Mouse (Mus musculus) thymus, adult 2 months (tissue): ENCODE measurements at regions not wholly inside any gene's neighbourhood (a gene's known extent, or its start where the extent isn't known, plus 50 kb on each side); places are given as distances from the start of the nearest gene placed in this dataset.

Experiments
- DNase-seq: peaks from one replicate; pipeline ENCODE4 v3.0.0; 2021
- H3K27ac ChIP-seq: fragments of 200-500 bp; 2 replicates; pipeline ENCODE4 v1.5.1; 2012; ENCODE audit warnings: low read length, control low read depth; ENCODE audit not compliant: control insufficient read depth, insufficient read depth
- H3K27me3 ChIP-seq: fragments of 200-500 bp; 2 replicates; pipeline ENCODE4 v1.6.1; 2012; ENCODE audit warnings: mild to moderate bottlenecking, low read length, moderate library complexity, mixed read lengths; ENCODE audit not compliant: control insufficient read depth, insufficient read depth
- H3K36me3 ChIP-seq: fragments of 200-500 bp; 2 replicates; pipeline ENCODE4 v1.6.1; 2012; ENCODE audit warnings: mild to moderate bottlenecking, low read length, moderate library complexity; ENCODE audit not compliant: control insufficient read depth, insufficient read depth
- H3K4me1 ChIP-seq: fragments of 200-500 bp; replicated peaks from 2 replicates; pipeline ENCODE4 v1.6.1; 2012; ENCODE audit warnings: low read length; ENCODE audit not compliant: control insufficient read depth, insufficient read depth
- H3K4me3 ChIP-seq: fragments of 200-500 bp; 2 replicates; pipeline ENCODE4 v1.5.1; 2012; ENCODE audit warnings: mild to moderate bottlenecking, low read length, control low read depth, moderate library complexity; ENCODE audit not compliant: control insufficient read depth, insufficient read depth
- CTCF ChIP-seq: fragments of 200-500 bp; IDR thresholded peaks from 2 replicates; pipeline ENCODE4 v1.5.1; 2012; ENCODE audit warnings: mild to moderate bottlenecking, control low read depth, low read length, moderate library complexity, borderline replicate concordance; ENCODE audit not compliant: control insufficient read depth, poor library complexity, insufficient read depth; ENCODE audit errors: extremely low read depth
- POLR2A ChIP-seq: fragments of 200-500 bp; IDR thresholded peaks from 2 replicates; pipeline ENCODE4 v1.6.1; 2012; ENCODE audit warnings: mild to moderate bottlenecking, low read length, control low read depth, moderate library complexity; ENCODE audit not compliant: control insufficient read depth, poor library complexity, insufficient read depth; ENCODE audit errors: extremely low read depth
- whole genome bisulfite sequencing: fragments of 180-500 bp; shearing (Covaris S2); methylation state at CpG from one replicate; pipeline ENCODE4 v1.1.7; 2018; 5-methylcytosine and 5-hydroxymethylcytosine counted together

DNA sequence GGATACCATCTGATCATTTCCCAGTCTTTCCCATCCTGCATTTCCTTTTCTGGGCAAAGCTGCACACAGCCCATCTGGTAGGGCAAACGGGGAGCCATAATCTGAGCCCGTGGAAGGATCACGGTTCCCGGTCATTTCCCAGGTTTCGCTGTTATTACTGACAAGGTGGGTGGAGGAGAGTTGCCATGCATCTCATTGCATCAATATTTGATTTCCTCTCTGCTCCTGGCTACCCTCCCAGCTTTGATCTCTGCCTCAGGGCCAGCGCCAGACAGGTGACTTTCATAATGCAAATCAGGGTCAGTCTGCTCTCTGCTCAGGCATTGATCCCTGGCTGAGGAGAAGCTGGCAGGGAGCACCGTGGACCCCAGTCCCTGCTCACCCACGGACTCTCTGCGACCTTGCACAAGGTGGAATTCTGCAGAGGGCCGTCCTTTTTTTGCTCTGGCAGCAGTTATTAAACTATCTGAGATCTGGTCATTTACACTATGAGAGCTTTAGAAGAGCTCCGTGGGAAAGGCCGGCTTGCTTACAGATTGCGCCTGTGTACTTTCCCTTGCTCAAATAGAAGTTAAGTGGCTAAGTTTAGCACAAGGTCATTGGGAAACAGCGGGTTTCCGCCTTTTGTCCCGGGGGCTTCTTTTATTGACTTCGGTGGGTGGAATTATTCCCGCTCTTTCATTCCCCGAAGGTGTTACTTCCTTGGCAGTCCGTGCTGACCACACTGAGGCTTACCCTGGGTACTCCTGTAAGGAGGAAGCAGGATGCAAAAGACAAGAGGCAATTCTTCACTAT, 114.1 kb upstream of the Slit3 start:
- 24% methylated on average over 20 of the region's 20 CpGs for WGBS
- Histone ChIP-seq H3K4me3 (no peak overlapping the region), H3K4me1 (no peaks in the 10 kb centered on the region), H3K27me3 (no peaks in the 10 kb centered on the region), H3K27ac (no peak overlapping the region), H3K36me3 (no peaks in the 10 kb centered on the region)
- TF ChIP-seq CTCF (no peak), POLR2A (no peak)
- DNase-seq, result no peak

DNA sequence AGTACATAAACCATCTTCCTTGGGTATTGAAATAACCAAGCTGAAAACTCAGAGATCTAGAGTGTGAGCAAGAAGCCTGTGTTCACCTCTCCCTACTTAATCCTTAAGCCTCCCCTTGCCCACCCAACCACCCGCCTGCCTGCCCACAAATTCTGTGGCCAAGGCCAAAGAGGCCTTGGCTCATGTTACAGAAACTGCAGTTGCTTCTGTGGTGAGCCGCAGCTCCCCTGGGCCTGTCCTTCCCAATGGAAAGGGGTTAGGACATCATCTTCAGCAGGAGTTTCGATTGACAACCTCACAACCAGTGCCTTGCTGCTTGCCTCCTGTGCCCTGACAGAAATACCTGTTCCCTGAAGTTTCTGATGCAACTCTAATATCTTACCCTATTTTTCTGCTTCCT, 115.9 kb upstream of the Slit3 start:
- Histone ChIP-seq H3K27ac (no peak overlapping the region), H3K27me3 (no peaks in the 10 kb centered on the region), H3K4me1 (no peaks in the 10 kb centered on the region), H3K4me3 (no peak overlapping the region), H3K36me3 (no peaks in the 10 kb centered on the region)
- TF ChIP-seq POLR2A, result no peak
- no peak for TF ChIP-seq CTCF
- no peak for DNase-seq
- WGBS, result 74% methylated on average over 3 of the region's 3 CpGs

DNA sequence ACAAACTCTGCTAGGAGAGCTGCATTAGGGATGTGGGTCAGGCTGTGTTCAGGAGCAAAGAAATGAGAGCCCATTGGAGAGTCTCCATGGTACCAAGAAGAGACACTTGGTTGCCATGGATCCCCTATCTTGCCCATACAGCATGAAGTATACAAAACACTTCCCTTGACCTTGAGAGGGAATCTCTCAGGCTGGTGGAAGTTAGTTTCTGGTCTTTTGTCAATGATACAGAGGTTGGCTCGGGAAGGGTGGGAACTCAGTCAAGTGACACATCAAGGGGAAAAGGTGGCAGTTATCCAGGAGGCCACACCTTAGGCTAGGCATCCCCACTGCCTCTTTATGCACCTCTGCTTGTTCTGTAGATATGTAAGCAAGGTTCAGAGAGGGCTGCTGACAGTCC, 116.6 kb upstream of the Slit3 start:
- Histone ChIP-seq H3K27me3 (no peaks in the 10 kb centered on the region), H3K4me3 (no peak overlapping the region), H3K27ac (no peak overlapping the region), H3K36me3 (no peaks in the 10 kb centered on the region), H3K4me1 (no peaks in the 10 kb centered on the region)
- TF ChIP-seq CTCF (no peak), POLR2A (no peak)
- 69% methylated on average over 1 of the region's 1 CpGs for WGBS
- no peak for DNase-seq

DNA sequence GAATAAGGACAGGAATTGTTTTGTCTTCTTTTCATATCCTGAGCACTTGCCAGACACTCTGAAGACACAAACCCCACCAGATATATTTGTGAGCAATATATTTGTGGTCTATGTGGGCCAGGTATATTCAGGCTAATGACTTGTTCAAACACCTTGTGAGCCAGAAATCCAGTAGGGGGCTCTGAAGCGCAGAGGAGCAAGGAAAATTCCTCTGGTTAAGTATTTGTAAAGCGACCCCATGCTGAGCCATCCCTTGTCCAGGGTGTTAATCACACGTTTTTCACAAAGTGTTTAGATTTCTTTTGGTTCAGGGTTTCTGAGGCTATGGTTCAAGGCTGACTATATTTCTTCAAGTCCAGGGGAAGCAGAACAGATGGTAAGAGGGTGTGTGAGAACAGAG, 117.1 kb upstream of the Slit3 start:
- Histone ChIP-seq H3K4me1 (no peaks in the 10 kb centered on the region), H3K27ac (no peak overlapping the region), H3K27me3 (no peaks in the 10 kb centered on the region), H3K36me3 (no peaks in the 10 kb centered on the region), H3K4me3 (no peak overlapping the region)
- TF ChIP-seq CTCF (no peak), POLR2A (no peak)
- WGBS, result 45% methylated on average over 3 of the region's 3 CpGs
- no peak for DNase-seq

DNA sequence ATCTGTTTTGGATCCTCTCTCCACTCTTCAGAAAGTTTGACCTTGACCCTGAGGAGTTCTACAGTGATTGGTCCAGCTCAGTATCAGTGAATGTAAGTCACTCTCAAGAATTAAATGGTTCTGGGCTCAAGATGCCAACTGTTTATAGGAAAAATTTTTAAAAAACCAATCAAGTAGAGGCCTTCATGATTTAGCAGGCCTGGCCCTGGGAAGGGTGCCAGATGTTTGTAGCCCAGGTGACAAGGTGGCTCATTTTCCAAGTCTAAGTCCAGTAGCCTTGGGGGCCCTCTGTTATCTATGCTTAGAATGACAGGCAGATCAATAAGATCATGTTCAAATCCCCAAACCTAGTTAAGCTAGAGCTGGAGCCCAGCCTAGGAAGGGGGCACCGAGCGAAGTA, 123.1 kb upstream of the Slit3 start:
- WGBS, result 98% methylated on average over 2 of the region's 2 CpGs
- H3K36me3 ChIP-seq, result no peaks in the 10 kb centered on the region
- H3K27ac ChIP-seq, result no peak overlapping the region
- H3K4me3 ChIP-seq, result no peak overlapping the region
- DNase-seq, result no peak
- TF ChIP-seq POLR2A, result no peak
- TF ChIP-seq CTCF, result no peak
- H3K27me3 ChIP-seq, result no peaks in the 10 kb centered on the region
- H3K4me1 ChIP-seq, result no peaks in the 10 kb centered on the region

DNA sequence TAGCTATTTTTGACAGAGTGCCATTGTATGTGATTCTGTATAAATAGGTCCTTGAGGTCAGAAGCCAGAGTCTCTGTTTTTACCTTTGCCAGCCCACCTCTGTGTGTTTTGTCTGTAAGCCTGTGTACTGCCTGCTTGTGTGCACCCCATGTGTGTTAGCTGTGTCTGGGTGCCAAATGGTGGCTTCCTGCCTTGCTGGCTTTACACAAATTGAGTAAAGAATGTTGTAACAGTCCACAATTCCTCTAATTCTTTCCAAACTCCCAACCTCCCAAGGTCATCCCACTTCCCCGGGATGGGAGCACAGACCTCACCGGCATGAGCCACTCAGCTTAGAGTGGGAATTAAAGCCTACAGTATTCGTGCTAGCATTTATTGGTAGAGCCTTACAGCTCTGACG, 125.5 kb upstream of the Slit3 start:
- no peak overlapping the region for H3K27ac ChIP-seq
- TF ChIP-seq POLR2A (no peak), CTCF (no peak)
- WGBS, result 91% methylated on average over 4 of the region's 4 CpGs

DNA sequence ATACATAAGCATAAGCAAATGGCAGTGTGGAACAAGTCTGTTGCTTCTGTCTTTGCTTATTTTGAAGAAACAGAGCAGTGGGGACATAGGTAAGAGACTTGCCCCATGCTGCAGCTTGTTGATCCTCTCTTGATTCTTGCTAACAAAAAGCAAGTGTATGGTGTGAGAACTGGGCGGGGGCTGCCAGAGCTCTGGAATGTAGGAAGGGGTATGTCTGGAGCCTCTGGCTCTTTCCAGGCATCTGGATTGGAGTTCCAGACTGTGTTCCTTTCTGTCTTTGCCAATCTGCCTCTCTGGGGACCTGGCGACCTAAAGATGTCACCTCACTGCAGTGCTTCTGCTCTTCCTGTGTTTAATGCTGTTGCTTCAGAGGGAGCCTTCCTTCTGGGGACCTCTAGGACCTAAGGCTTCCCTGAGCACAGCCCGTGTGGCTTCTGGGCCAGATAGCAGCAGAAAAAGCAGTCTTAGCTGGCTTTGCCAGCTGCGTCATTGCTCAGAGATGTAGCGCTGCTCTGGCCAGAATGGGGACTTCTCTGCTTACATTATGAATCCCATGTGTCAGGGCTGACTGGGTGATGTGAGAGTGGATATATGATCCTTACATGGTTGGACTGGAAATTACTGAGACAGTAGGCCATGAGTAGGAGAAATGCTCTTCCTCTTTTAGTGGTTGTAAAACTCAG, 138.1 kb upstream of the Slit3 start:
- H3K4me3 ChIP-seq, result no peak overlapping the region
- no peaks in the 10 kb centered on the region for H3K36me3 ChIP-seq
- no peak for TF ChIP-seq CTCF
- TF ChIP-seq POLR2A, result no peak
- no peaks in the 10 kb centered on the region for H3K27me3 ChIP-seq
- no peak overlapping the region for H3K27ac ChIP-seq
- 88% methylated on average over 5 of the region's 5 CpGs for WGBS
- no peaks in the 10 kb centered on the region for H3K4me1 ChIP-seq
- no peak for DNase-seq

More for the DNA sequence above, 125.5 kb upstream of the Slit3 start:
- no peaks in the 10 kb centered on the region for H3K36me3 ChIP-seq
- no peaks in the 10 kb centered on the region for H3K4me1 ChIP-seq
- H3K4me3 ChIP-seq, result no peak overlapping the region
- H3K27me3 ChIP-seq, result no peaks in the 10 kb centered on the region
- DNase-seq, result no peak
